8 mouse cellular contexts compared by ENCODE assay signal in the genomic region with DNA sequence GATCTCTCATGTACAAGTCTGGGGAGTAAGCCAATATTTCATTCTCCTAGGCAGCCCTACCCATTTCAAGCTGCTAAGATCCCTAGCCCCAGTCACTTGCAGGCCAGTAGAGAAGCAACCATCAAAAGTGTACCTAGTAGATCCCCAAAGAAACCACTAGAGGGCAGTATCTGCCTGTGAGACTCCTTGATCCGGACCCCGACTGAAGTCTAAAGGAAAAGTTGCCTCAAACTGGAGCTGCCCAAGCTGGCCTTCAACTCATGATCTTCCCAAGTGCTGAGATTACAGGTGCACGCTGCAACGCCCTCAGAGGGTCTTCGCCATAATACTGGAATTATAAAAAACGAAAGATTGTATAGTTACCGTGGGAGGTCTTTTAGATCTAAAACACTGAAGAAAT. TPM values are rescaled to one million over a fixed set of nuclear protein-coding genes. Genes with fewer than 3 reads are reported as not detected.
A peak's percentile ranks its signal among the peaks of the same experiment; 100 is the strongest.
DNase-seq lines count a peak whose midpoint lies in the region; ATAC-seq and TF ChIP-seq lines count a peak whose summit lies in the region.

No protein-coding gene starts in this region.

- H3K36me3 ChIP-seq in limb, embryonic 13.5 days, result no peaks in the 10 kb centered on the region

- 9% methylated on average over 7 of the region's 7 CpGs for WGBS in cerebellum, adult 2 months
- 10% methylated on average over 7 of the region's 7 CpGs for WGBS in limb, embryonic 13.5 days

- DNase-seq in 3134 (ENCODE audit: extremely low read depth, insufficient read length, low spot score) (peak; percentile 29), ES-CJ7 (ENCODE audit: low read depth, low spot score) (peak; percentile 81)
- peak in 1 of 2 experiments; percentile 18 for DNase-seq in cerebellum, adult 2 months
- DNase-seq in kidney, adult 8-10 months, result peak; percentile 51 to 54
- DNase-seq in naive thymus-derived CD4-positive, alpha-beta T cell, adult 2 months (ENCODE audit: low read depth), result peak; percentile 66
- peak; percentile 51 for DNase-seq in thymus, postnatal 14 days

- H3K9ac ChIP-seq in limb, embryonic 13.5 days, result no peak overlapping the region

- no peaks in the 10 kb centered on the region for H3K27me3 ChIP-seq in cerebellum, adult 2 months (ENCODE audit: control insufficient read depth, insufficient read depth, low read length)
- H3K27me3 ChIP-seq in limb, embryonic 13.5 days, result no peaks in the 10 kb centered on the region

- H3K4me3 ChIP-seq in cerebellum, adult 2 months (replicated peaks; ENCODE audit: insufficient read depth, low read depth, low read length), result no peak overlapping the region
- H3K4me3 ChIP-seq in limb, embryonic 13.5 days, result no peak overlapping the region

- no peak overlapping the region for H3K27ac ChIP-seq in cerebellum, adult 2 months (ENCODE audit: insufficient read depth, low read length)
- no peak overlapping the region for H3K27ac ChIP-seq in limb, embryonic 13.5 days

- no peak overlapping the region for H3K4me2 ChIP-seq in limb, embryonic 13.5 days (replicated peaks)

- H3K9me3 ChIP-seq in limb, embryonic 13.5 days, result no peaks in the 10 kb centered on the region

- no peak for TF ChIP-seq POLR2A in cerebellum, adult 2 months (IDR thresholded peaks at IDR 0.05; ENCODE audit: borderline replicate concordance, insufficient read depth, low read length)

- peak; percentile 60 for TF ChIP-seq CTCF in cerebellum, adult 2 months (IDR thresholded peaks at IDR 0.05; ENCODE audit: borderline replicate concordance, insufficient read depth, low read depth, low read length)

- no peaks in the 10 kb centered on the region for H3K4me1 ChIP-seq in cerebellum, adult 2 months (ENCODE audit: control insufficient read depth, insufficient read depth, low read length)
- H3K4me1 ChIP-seq in limb, embryonic 13.5 days, result no peaks in the 10 kb centered on the region

- peak; percentile 88 for ATAC-seq in frontal cortex, adult (ENCODE audit: low TSS enrichment)
- 0 out of 2 replicates have a peak, but pooled peaks have one; percentile 36 for ATAC-seq in limb, embryonic 13.5 days (ENCODE audit: low FRiP score, low read depth)

RNA-seq across cellular contexts. Expression of gene Defb25, which starts 7.3 kb away (rescaled TPM):
- polyA plus RNA-seq in cerebellum, adult 2 months (2012; rRNA removed), result not detected in 2 replicates
- 2.0 TPM in 1 of 2 replicates, not detected in the other for polyA plus RNA-seq in limb, embryonic 13.5 days (2015; fragmentation: Nextera tagmentation; extraction: Ambion mirVana)

RNA-seq across cellular contexts. Expression of gene Rem1, which starts 11.2 kb away (rescaled TPM):
- polyA plus RNA-seq in cerebellum, adult 2 months (2012; rRNA removed), result 0.76 and 0.90 TPM in 2 replicates
- polyA plus RNA-seq in limb, embryonic 13.5 days (2015; fragmentation: Nextera tagmentation; extraction: Ambion mirVana), result 2.1 and 2.9 TPM in 2 replicates

RNA-seq across cellular contexts. Expression of gene Defb36, which starts 11.4 kb away (rescaled TPM):
- polyA plus RNA-seq in cerebellum, adult 2 months (2012; rRNA removed), result not detected in 2 replicates
- not detected in 2 replicates for polyA plus RNA-seq in limb, embryonic 13.5 days (2015; fragmentation: Nextera tagmentation; extraction: Ambion mirVana)

RNA-seq across cellular contexts. Expression of gene Defb45, which starts 16.4 kb away (rescaled TPM):
- polyA plus RNA-seq in cerebellum, adult 2 months (2012; rRNA removed), result not detected in 2 replicates
- polyA plus RNA-seq in limb, embryonic 13.5 days (2015; fragmentation: Nextera tagmentation; extraction: Ambion mirVana), result not detected in 2 replicates

RNA-seq across cellular contexts. Expression of gene Defb19, which starts 35.5 kb away (rescaled TPM):
- not detected in 2 replicates for polyA plus RNA-seq in cerebellum, adult 2 months (2012; rRNA removed)
- not detected in 2 replicates for polyA plus RNA-seq in limb, embryonic 13.5 days (2015; fragmentation: Nextera tagmentation; extraction: Ambion mirVana)
